Mouse (Mus musculus): ENCODE measurements at regions not wholly inside any gene's neighbourhood (a gene's known extent, or its start where the extent isn't known, plus 50 kb on each side); places are given as distances from the start of the nearest gene placed in this dataset.
A peak's percentile ranks its signal among the peaks of the same experiment; 100 is the strongest.

- WGBS (ENCODE audit: insufficient replicate concordance), result 75% methylated on average over 3 of the region's 3 CpGs
- H3K27ac ChIP-seq, result peak overlapping the region; percentile 98
- H3K4me3 ChIP-seq (replicated peaks), result 0 out of 2 replicates have a peak overlapping the region, but pooled peaks have one; percentile 22
- ATAC-seq (ENCODE audit: low read depth), result peak; percentile 69
- no peaks in the 10 kb centered on the region for H3K27me3 ChIP-seq
- peaks cover 87% of the 10 kb centered on the region for H3K4me1 ChIP-seq (replicated peaks)
- H3K4me2 ChIP-seq, result peak overlapping the region; percentile 56
- H3K9me3 ChIP-seq (replicated peaks), result no peaks in the 10 kb centered on the region
- peak overlapping the region; percentile 53 for H3K9ac ChIP-seq
- peaks cover 5% of the 10 kb centered on the region for H3K36me3 ChIP-seq
- DNase-seq, result no peak
Observed at GRCm38 (mm10) chr5:35162120-35162519, 56.6 kb upstream of the Lrpap1 start.

GRCm38 (mm10) chr5:35160929-35161815 is 55.6 kb upstream of the Lrpap1 start:
- Histone ChIP-seq H3K4me3 (replicated peaks) (peak overlapping the region; percentile 73), H3K9me3 (replicated peaks) (no peaks in the 10 kb centered on the region), H3K27me3 (no peaks in the 10 kb centered on the region), H3K9ac (peak overlapping the region; percentile 90), H3K4me1 (replicated peaks) (peaks cover 86% of the 10 kb centered on the region), H3K36me3 (peaks cover 5% of the 10 kb centered on the region), H3K4me2 (peak overlapping the region; percentile 76), H3K27ac (peak overlapping the region; percentile 98)
- WGBS (ENCODE audit: insufficient replicate concordance), result 35% methylated on average over 5 of the region's 5 CpGs
- ATAC-seq (ENCODE audit: low read depth), result peak; percentile 94
- peak; percentile 89 for DNase-seq

GRCm38 (mm10) chr5:35159854-35160253 is 54.3 kb upstream of the Lrpap1 start:
- no peaks in the 10 kb centered on the region for H3K27me3 ChIP-seq
- H3K4me3 ChIP-seq (replicated peaks), result peak overlapping the region; percentile 73
- peak overlapping the region; percentile 98 for H3K27ac ChIP-seq
- H3K9ac ChIP-seq, result peak overlapping the region; percentile 90
- WGBS (ENCODE audit: insufficient replicate concordance), result 78% methylated on average over 4 of the region's 4 CpGs
- peaks cover 72% of the 10 kb centered on the region for H3K4me1 ChIP-seq (replicated peaks)
- H3K4me2 ChIP-seq, result peak overlapping the region; percentile 76
- DNase-seq, result no peak
- H3K36me3 ChIP-seq, result peaks cover 5% of the 10 kb centered on the region
- no peak for ATAC-seq (ENCODE audit: low read depth)
- no peaks in the 10 kb centered on the region for H3K9me3 ChIP-seq (replicated peaks)

- peak overlapping the region; percentile 73 for H3K4me3 ChIP-seq (replicated peaks)
- H3K36me3 ChIP-seq, result peaks cover 5% of the 10 kb centered on the region
- peak overlapping the region; percentile 98 for H3K27ac ChIP-seq
Observed at GRCm38 (mm10) chr5:35159178-35159661, 53.7 kb upstream of the Lrpap1 start.

GRCm38 (mm10) chr5:35158346-35159047 is 52.9 kb upstream of the Lrpap1 start:
- DNase-seq, result no peak
- H3K9ac ChIP-seq, result peak overlapping the region; percentile 90

More at GRCm38 (mm10) chr5:35159178-35159661, 53.7 kb upstream of the Lrpap1 start:
- Histone ChIP-seq H3K4me2 (peak overlapping the region; percentile 76), H3K9me3 (replicated peaks) (no peaks in the 10 kb centered on the region), H3K9ac (peak overlapping the region; percentile 90), H3K4me1 (replicated peaks) (peaks cover 67% of the 10 kb centered on the region), H3K27me3 (no peaks in the 10 kb centered on the region)
- ATAC-seq (ENCODE audit: low read depth) (no peak), DNase-seq (no peak)
- 62% methylated on average over 9 of the region's 9 CpGs for WGBS (ENCODE audit: insufficient replicate concordance)

GRCm38 (mm10) chr5:35156371-35156770 is 50.8 kb upstream of the Lrpap1 start:
- WGBS (ENCODE audit: insufficient replicate concordance), result 54% methylated on average over 7 of the region's 7 CpGs
- H3K4me3 ChIP-seq (replicated peaks), result no peak overlapping the region
- no peak for ATAC-seq (ENCODE audit: low read depth)
- DNase-seq, result no peak
- no peaks in the 10 kb centered on the region for H3K27me3 ChIP-seq
- no peak overlapping the region for H3K9ac ChIP-seq
- peaks cover 5% of the 10 kb centered on the region for H3K36me3 ChIP-seq
- peaks cover 58% of the 10 kb centered on the region for H3K4me1 ChIP-seq (replicated peaks)
- no peak overlapping the region for H3K27ac ChIP-seq
- H3K4me2 ChIP-seq, result no peak overlapping the region
- peaks cover 1% of the 10 kb centered on the region; the same call in 1 of the 2 replicates for H3K9me3 ChIP-seq (replicated peaks)

More at GRCm38 (mm10) chr5:35158346-35159047, 52.9 kb upstream of the Lrpap1 start:
- Histone ChIP-seq H3K9me3 (replicated peaks) (no peaks in the 10 kb centered on the region), H3K4me1 (replicated peaks) (peaks cover 63% of the 10 kb centered on the region), H3K4me3 (replicated peaks) (peak overlapping the region; percentile 73), H3K27ac (peak overlapping the region; percentile 98), H3K27me3 (no peaks in the 10 kb centered on the region), H3K4me2 (peak overlapping the region; percentile 76), H3K36me3 (peaks cover 5% of the 10 kb centered on the region)
- ATAC-seq (ENCODE audit: low read depth), result no peak
- WGBS (ENCODE audit: insufficient replicate concordance), result 42% methylated on average over 8 of the region's 8 CpGs

DNA sequence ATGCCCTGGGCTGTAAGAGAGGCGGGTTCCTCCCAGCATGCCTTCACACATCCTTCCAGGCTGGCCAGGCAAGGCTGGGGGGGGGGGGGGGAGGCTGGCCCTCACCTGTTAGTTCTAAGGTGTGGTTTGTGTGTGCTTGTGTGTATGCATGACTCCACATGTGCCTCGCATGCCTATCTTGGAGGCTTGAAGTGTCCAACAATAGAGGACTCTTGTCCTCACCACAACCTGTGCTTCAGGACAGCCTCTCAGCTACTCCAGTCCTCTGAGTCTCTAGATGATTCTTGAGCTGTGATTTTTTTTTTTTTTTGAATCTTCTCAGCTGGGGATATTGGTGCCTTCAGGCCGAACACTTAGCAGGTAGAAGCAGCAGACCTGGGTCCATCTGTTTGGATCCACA is 50.2 kb upstream of the Lrpap1 start:
- H3K9ac ChIP-seq, result no peak overlapping the region
- no peaks in the 10 kb centered on the region for H3K27me3 ChIP-seq
- peaks cover 54% of the 10 kb centered on the region for H3K4me1 ChIP-seq (replicated peaks)
- no peak for ATAC-seq (ENCODE audit: low read depth)
- peaks cover 5% of the 10 kb centered on the region for H3K36me3 ChIP-seq
- WGBS (ENCODE audit: insufficient replicate concordance), result 85% methylated on average over 3 of the region's 3 CpGs
- no peak overlapping the region for H3K27ac ChIP-seq
- H3K4me3 ChIP-seq (replicated peaks), result no peak overlapping the region
- no peak overlapping the region for H3K4me2 ChIP-seq
- peaks cover 4% of the 10 kb centered on the region; the same call in 1 of the 2 replicates for H3K9me3 ChIP-seq (replicated peaks)
- no peak for DNase-seq
